Mouse (Mus musculus) G1E (cell line): ENCODE measurements around the gene Slc30a9. TPM values are rescaled to one million over a fixed set of nuclear protein-coding genes. Genes with fewer than 3 reads are reported as not detected.

ENCODE experiments used
- ATAC-seq: 2 replicates; pipeline ENCODE4 v1.8.0; 2016; ENCODE audit warnings: mild to moderate bottlenecking; ENCODE audit not compliant: insufficient number of reproducible peaks, poor library complexity, low FRiP score, severe bottlenecking; ENCODE audit errors: extremely low read depth
- DNase-seq: peaks from one replicate; pipeline ENCODE4 v3.0.0; 2012; ENCODE audit warnings: low spot score
- H3K27me3 ChIP-seq: 2 replicates; pipeline ENCODE4 v1.6.1; 2012; ENCODE audit warnings: mild to moderate bottlenecking, low read length, inconsistent platforms; ENCODE audit not compliant: insufficient read depth
- H3K36me3 ChIP-seq: replicated peaks from 2 replicates; pipeline ENCODE3; 2012; ENCODE audit warnings: mild to moderate bottlenecking, inconsistent platforms
- H3K4me1 ChIP-seq: 2 replicates; pipeline ENCODE4 v1.6.1; 2012; ENCODE audit warnings: low read depth, low read length, inconsistent platforms, mixed read lengths; ENCODE audit not compliant: insufficient read depth
- H3K4me3 ChIP-seq: 2 replicates; pipeline ENCODE4 v1.5.1; 2012; ENCODE audit warnings: low read depth, mild to moderate bottlenecking, inconsistent platforms, low read length, moderate library complexity, mixed read lengths
- H3K9me3 ChIP-seq: replicated peaks from 2 replicates; pipeline ENCODE4 v1.6.1; 2012; ENCODE audit warnings: inconsistent platforms
- CTCF ChIP-seq: IDR thresholded peaks from 2 replicates; pipeline ENCODE4 v1.5.1; 2012; ENCODE audit warnings: low read depth, low read length, inconsistent platforms, mixed read lengths
- GATA1 ChIP-seq: IDR thresholded peaks from 2 replicates; pipeline ENCODE4 v1.6.1; 2012; ENCODE audit warnings: borderline replicate concordance, low read length, inconsistent platforms, mixed read lengths
- GATA2 ChIP-seq: IDR thresholded peaks from 2 replicates; pipeline ENCODE4 v1.6.1; 2012; ENCODE audit warnings: low read depth, low read length, inconsistent platforms, borderline replicate concordance
- POLR2AphosphoS5 ChIP-seq: IDR thresholded peaks from 2 replicates; pipeline ENCODE4 v1.6.1; 2012; ENCODE audit warnings: low read depth, low read length, inconsistent platforms; ENCODE audit not compliant: insufficient replicate concordance
- TAL1 ChIP-seq: conservative IDR thresholded peaks from 2 replicates; pipeline ENCODE4 v1.6.1; 2012; ENCODE audit warnings: low read depth, low read length, inconsistent platforms, mixed read lengths
- polyA plus RNA-seq: library from polyadenylated mRNA; stranded (reverse); fragments of >175 nt; gene quantifications from 2 replicates; pipeline ENCODE4 v1.2.3, GENCODE M21; 2012
- total RNA-seq, 2 experiments: library from RNA; stranded (forward) in 1 of 2; stranded (reverse) in 1 of 2; fragments of 200-1000 nt in 1 of 2; fragments of >200 nt in 1 of 2; fragmentation: Nextera tagmentation in 1 of 2; gene quantifications; 2 replicates each; pipeline ENCODE4 v1.2.3; 2014 to 2017

The Slc30a9 gene
- total and polyA plus RNA-seq, 3 experiments: 9.3 to 109 (median 103) TPM

- no peaks in the 10 kb centered on the region for H3K9me3 ChIP-seq
- no peak for DNase-seq
- ATAC-seq: no peak
- H3K36me3 ChIP-seq: no peaks in the 10 kb centered on the region
- no peak overlapping the region for H3K4me3 ChIP-seq
- peaks cover 5% of the 10 kb centered on the region for H3K4me1 ChIP-seq
- no peak for TF ChIP-seq CTCF
- no peak for TF ChIP-seq GATA1
- no peak for TF ChIP-seq POLR2AphosphoS5
- no peak for TF ChIP-seq TAL1
- no peak for TF ChIP-seq GATA2
- H3K27me3 ChIP-seq: no peaks in the 10 kb centered on the region; the same call in 1 of the 2 replicates
These were observed 98.2 kb downstream of the Slc30a9 start for GRCm38 (mm10) chr5:67404919-67405318.

Other genes starting within 250 kb of the Slc30a9 start
- not detected in 2 replicates for gene Phox2b, start 207.7 kb upstream of the Slc30a9 start, total RNA-seq (2014; fragmentation: Nextera tagmentation)
- 0.11 TPM in 1 of 2 replicates, not detected in the other for gene Phox2b, start 207.7 kb upstream of the Slc30a9 start, total RNA-seq (2017)
- gene Phox2b, start 207.7 kb upstream of the Slc30a9 start, polyA plus RNA-seq: not detected in 2 replicates
- gene Tmem33, start 46.4 kb upstream of the Slc30a9 start, total RNA-seq (2014; fragmentation: Nextera tagmentation): 151 and 159 TPM in 2 replicates
- gene Tmem33, start 46.4 kb upstream of the Slc30a9 start, total RNA-seq (2017): 62.7 and 75.8 TPM in 2 replicates
- 82.3 and 91.1 TPM in 2 replicates for gene Tmem33, start 46.4 kb upstream of the Slc30a9 start, polyA plus RNA-seq
- gene Bend4, start 121.4 kb downstream of the Slc30a9 start, total RNA-seq (2014; fragmentation: Nextera tagmentation): not detected in 2 replicates
- gene Bend4, start 121.4 kb downstream of the Slc30a9 start, total RNA-seq (2017): 0.06 and 0.11 TPM in 2 replicates
- 0.01 TPM in 1 of 2 replicates, not detected in the other for gene Bend4, start 121.4 kb downstream of the Slc30a9 start, polyA plus RNA-seq